Mouse (Mus musculus) brain, embryonic 14.5 days (tissue): ENCODE data around the gene Osbpl9. TPM values are rescaled to one million over a fixed set of nuclear protein-coding genes. Genes with fewer than 3 reads are reported as not detected.

Experiments used
- DNase-seq: peaks from one replicate; pipeline ENCODE4 v3.0.0-alpha.2; 2011; ENCODE audit warnings: low read depth
- CTCF ChIP-seq: fragments of 200-500 bp; IDR thresholded peaks from 2 replicates; pipeline ENCODE4 v1.5.1; 2012; ENCODE audit warnings: inconsistent platforms, mild to moderate bottlenecking, moderate library complexity, borderline replicate concordance; ENCODE audit not compliant: insufficient read depth, insufficient read length; ENCODE audit errors: extremely low read depth
- POLR2A ChIP-seq: fragments of 200-500 bp; IDR thresholded peaks from 2 replicates; pipeline ENCODE4 v1.6.1; 2012; ENCODE audit warnings: mild to moderate bottlenecking, inconsistent platforms, borderline replicate concordance; ENCODE audit not compliant: poor library complexity, insufficient read depth, insufficient read length, severe bottlenecking; ENCODE audit errors: extremely low read depth
- polyA plus RNA-seq: library from polyadenylated mRNA; depleted of rRNA; stranded (reverse); fragments of >200 nt; gene quantifications from 2 replicates; pipeline ENCODE4 v1.2.3, GENCODE M21; 2012

Gene Osbpl9
- polyA plus RNA-seq, 1 experiment: 85.6 TPM

DNA sequence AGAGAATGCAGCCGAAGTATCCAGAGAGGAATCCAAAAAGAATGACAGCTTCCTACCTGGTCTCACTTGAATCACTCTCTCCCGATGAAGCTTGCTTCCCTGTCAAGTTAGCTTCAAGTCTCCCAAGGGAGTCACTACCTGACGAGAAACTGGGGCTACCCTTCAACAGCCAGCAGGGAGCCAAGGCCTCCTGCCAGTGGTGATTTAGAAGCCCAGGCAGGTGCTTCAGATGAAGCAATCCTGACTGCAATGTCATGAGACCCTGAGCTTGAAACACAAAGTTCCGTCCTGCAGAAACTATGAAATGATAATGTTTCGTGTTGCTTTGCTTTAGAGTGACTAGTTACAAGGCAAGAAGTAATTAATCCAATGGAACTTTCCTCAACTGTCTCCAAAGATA is 8.2 kb downstream of the Osbpl9 start:
- no peak for DNase-seq
- TF ChIP-seq POLR2A (no peak), CTCF (no peak)

DNA sequence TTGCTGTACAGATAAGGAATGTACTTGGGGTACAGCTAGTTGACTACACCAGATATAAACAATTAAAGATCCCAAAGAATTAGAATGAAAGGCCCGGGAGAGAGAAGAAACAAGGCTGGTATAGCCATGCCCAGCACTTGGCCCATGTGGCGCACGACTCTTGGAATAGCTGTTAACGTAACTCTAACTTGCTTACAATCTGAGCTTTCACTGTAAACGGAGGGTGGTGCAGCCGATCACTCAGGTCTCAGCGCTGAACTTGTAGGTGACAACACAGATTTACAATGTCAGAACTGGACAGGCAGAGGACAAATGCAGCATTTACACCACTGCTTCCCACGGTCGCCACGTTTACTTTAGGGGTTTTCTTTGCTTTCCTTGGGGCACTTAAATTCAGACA is 10.5 kb downstream of the Osbpl9 start:
- TF ChIP-seq POLR2A (no peak), CTCF (no peak)
- no peak for DNase-seq

DNA sequence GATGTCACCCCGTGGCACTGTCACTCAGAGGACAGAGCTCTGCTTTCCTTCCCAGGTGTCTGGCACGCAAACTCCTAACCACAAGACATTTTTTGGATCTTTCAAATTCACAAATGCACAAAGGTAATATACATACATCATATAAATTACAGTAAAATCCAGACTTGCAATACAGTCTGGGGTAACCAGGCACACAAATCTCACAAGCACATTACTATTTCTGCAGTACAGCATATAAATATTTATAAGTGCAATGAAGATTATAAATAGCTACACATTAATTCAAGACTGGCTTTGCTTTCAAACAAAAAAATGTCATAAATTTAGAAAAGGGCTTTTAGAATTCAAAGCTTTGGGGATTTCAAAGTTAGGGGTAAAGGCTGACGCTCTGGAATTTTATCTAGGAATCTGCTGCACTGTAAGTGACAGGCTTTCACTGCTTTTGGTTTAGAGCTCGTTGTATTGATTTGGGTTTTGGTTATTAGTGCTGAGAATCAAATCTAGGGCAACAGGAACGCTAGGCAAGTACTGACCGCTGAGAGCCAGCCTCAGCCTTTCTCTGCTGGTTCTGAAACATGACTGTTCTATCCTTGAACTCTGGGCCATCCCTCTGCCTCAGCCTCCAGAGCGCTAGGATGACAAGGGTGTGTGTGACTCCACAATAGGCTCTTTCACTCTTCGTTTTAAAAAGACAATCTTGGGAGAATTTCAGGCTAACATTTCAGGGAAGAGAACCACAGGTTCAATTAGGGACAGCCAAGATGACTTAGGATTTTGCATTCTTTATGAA is 16.3 kb downstream of the Osbpl9 start:
- no peak for TF ChIP-seq POLR2A
- no peak for TF ChIP-seq CTCF
- DNase-seq: no peak

DNA sequence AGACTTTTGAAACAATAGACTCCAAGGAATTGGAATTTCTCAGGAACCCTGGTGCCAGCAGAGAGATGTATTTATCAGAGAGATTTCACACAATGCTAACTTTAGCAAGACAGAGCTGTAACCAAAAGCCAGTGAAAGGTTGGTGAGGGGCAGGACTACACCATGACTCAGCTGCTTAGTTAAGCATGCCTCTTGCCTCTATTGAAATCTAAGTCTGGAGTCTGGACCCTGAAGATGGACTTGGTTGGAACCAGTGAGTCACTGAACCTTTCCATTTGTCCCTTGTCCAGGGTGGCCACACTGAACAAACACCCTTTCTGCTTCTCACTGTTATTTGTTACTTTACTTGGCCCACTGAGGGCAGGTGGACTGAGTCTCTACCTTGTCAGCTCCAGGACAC is 26.4 kb downstream of the Osbpl9 start:
- DNase-seq: no peak
- no peak for TF ChIP-seq POLR2A
- no peak for TF ChIP-seq CTCF

DNA sequence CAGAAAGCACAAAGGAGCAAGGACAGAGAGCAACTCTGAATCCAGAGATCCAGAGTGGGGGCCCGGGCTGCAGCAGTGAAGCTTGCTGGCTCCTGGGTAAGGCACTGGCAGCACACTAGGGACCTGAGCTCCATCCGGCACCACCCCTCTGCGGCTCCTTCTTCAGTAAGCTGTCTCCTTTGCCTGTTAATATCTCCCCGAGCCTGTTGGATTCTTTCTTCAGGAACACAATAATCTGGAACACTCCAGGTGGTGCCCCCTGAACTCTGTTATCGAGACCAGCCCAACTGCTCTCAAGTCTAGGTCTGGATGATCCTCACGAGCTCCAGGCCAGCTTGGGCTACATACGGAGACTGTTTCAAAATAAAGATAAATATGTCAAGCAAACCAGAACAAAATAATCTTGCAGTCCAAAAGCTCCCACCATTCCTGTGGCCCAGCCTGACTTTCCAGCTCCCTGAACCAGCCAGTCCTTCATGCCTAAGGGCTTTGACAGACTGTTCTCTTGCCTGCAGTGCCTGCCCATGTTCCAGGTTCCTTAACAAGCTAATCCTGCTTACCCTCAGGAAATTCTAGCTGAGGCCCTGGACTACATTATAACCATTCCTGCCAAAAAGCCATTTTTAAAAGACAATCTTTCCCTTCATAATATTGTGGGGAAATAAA is 28.2 kb downstream of the Osbpl9 start:
- peak; percentile 46 for DNase-seq
- TF ChIP-seq CTCF (no peak), POLR2A (no peak)

DNA sequence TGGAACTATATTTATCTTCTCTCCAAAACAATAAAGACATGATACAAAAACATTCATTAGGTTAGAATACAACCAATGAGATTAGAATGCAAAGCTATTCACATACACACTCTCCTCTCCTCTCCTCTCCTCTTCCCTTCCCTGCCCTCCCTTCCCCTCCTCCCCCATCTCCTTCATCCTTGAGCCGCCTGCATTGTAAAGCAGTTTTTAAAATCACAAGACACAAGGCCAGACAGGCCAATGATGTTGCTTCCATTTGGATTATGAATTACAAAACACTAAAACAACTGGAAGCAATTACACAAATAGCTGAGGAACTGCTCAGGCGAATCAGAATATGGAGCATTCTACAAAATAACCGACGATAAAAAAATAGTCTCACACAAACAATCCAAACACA is 28.7 kb downstream of the Osbpl9 start:
- peak; percentile 48 for DNase-seq
- TF ChIP-seq POLR2A (no peak), CTCF (no peak)

DNA sequence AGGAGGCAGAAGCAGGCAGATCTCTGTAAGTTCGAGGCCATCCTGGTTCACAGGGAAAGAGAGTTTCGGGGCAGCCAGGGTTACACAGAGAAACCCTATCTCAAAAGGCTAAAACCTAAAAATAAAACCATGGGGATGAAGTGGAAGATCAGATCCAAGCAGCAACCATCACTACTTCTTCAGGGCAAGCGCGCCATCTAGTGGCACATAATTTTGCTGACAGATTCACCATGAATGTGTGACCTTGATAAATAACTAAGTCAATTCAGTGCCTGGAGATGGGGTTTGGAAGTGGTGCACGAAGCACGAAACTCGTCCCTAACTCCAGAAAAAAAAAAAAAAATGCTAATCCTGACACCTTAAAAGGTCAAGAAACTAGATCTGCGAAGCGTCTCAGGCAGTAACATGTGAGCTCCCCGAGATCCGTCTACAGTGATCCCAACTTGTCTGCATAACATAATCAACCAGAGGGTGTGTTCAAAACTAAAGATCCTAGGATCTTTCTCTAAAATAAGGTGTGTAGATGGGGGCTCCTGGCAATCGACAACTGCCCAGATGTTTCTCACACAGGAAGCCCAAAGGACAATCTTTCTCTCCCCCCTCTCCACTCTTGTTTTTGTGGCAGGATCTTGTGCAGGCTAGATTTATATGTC is 36.4 kb downstream of the Osbpl9 start:
- peak; percentile 89 for DNase-seq
- peak; percentile 79; the same call in 1 of the 2 replicates for TF ChIP-seq CTCF
- TF ChIP-seq POLR2A: no peak

DNA sequence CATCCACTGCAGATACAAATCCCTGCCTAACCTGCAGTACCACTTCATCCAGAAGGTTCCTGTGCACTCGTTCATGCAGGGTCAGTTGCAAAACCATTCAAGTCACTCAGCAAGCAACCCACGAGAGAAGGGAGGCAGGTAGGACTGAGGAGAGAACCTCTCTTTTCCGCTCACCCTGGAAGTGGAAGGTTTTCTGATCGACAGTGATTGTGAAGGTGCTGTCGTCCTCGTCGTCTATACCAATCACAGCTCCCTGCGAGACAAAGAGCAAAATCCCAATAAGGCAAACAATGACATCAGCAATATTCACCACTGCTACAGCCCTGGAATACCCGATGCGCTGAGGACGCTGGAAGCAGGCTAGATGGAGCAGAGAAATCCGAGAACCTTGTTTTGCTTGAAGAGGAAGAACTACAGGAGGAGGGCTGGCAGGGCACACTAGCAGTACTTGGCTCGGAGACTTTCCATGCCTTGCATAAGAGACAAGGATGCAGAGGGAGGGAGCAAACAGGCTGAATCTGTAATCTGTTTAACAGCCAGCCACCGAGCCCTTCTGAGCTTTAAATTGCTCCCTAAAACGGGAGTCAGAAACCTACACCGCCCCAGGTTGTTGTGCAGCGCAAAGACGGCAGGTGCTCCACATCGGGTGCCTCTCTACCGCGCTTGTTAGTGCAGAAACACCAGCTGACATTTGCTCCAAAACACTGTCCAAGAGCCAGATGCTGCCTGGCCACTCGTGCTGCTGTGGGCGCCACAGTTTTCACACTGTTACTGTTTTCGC is 45.4 kb downstream of the Osbpl9 start:
- no peak for TF ChIP-seq CTCF
- 0 out of 2 replicates have a peak, but pooled peaks have one; percentile 10 for TF ChIP-seq POLR2A
- DNase-seq: peak; percentile 78

DNA sequence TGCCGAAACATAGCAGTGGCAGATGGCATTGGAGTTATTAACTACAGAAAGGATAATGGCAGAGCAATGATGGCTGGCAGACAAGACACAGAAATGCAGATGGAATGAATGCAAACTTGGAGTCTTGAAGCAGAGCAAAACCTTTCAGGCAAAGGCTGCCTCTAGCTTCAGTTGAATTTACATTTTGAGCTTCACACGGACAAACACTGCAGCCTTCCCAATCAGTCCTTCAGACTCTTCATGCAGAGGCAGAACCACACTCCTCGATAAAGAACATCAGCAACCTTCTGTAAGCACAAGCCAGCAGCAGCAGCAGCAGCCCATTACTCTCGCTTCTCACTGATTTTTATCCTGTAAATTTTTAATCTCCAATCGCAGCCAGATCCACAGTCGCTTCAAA is 46.0 kb downstream of the Osbpl9 start:
- peak; percentile 51 for DNase-seq
- TF ChIP-seq POLR2A (no peak), CTCF (no peak)

DNA sequence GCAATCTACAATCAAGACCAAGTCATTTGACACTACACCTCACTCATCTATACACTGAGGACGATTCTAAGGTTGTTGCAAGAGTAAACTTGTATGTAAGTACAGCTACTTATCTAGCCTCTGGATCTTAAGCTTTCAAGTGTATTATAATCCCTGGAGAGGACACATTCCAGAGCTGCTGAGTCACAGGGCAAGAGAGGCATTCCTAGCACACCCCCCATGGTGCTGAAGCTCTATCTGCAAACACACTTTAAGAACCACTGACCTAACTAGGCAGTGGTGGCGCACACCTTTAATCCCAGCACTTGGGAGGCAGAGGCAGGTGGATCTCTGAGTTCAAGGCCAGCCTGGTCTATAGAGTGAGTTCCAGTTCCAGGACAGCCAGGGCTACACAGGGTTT is 51.9 kb downstream of the Osbpl9 start:
- DNase-seq: no peak

DNA sequence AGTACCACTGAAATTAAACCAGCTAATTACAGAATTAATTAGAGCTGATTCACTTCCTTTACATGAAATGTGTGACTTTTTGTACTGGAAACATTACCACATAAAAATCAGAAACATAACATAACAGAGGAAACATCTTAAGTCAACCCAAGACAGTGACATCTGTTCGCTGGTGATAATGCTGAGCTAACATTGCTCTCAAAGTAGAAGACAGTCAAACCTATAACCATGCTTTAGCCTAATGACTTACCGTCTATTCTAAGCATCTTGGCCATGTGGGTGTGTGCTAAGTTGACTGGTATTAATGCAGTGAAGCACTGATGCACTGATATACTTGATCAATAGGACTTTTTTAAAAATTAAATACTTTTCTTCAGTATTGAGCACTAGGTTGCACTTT is 52.7 kb downstream of the Osbpl9 start:
- DNase-seq: no peak
- TF ChIP-seq POLR2A: no peak
- TF ChIP-seq CTCF: no peak

More for the DNA sequence above, 51.9 kb downstream of the Osbpl9 start:
- no peak for TF ChIP-seq CTCF
- TF ChIP-seq POLR2A: no peak
